Mouse (Mus musculus) midbrain, postnatal 0 days (tissue): Measurements from ENCODE around the gene A730061H03Rik. TPM values are rescaled to one million over a fixed set of nuclear protein-coding genes. Genes with fewer than 3 reads are reported as not detected.
A peak's percentile ranks its signal among the peaks of the same experiment; 100 is the strongest.

Experiments used
- ATAC-seq: fragments of 200-750 bp; cut with Nextera tagmentation; 2 replicates; pipeline ENCODE4 v1.8.0; 2017; ENCODE audit warnings: moderate number of reproducible peaks, mild to moderate bottlenecking, moderate TSS enrichment, moderate library complexity; ENCODE audit not compliant: low FRiP score
- DNase-seq: peaks from one replicate; pipeline ENCODE4 v3.0.0-alpha.2; 2015; ENCODE audit warnings: low spot score
- H3K27ac ChIP-seq: fragments of 300-500 bp; sonication (generic); 2 replicates; pipeline ENCODE4 v1.5.1; 2014; ENCODE audit warnings: low read depth, mild to moderate bottlenecking, low read length, mixed read lengths
- H3K27me3 ChIP-seq: fragments of 300-500 bp; sonication (generic); 2 replicates; pipeline ENCODE4 v1.6.1; 2014; ENCODE audit warnings: low read length, control low read depth, mixed read lengths; ENCODE audit not compliant: insufficient read depth
- H3K36me3 ChIP-seq: fragments of 300-500 bp; sonication (generic); 2 replicates; pipeline ENCODE4 v1.6.1; 2014; ENCODE audit warnings: low read length, control low read depth, mixed read lengths; ENCODE audit not compliant: insufficient read depth
- H3K4me1 ChIP-seq: fragments of 300-500 bp; sonication (generic); 2 replicates; pipeline ENCODE4 v1.6.1; 2014; ENCODE audit warnings: mild to moderate bottlenecking, control low read depth, antibody characterized with exemption, low read length, mixed read lengths; ENCODE audit not compliant: insufficient read depth
- H3K4me2 ChIP-seq: fragments of 300-500 bp; sonication (generic); 2 replicates; pipeline ENCODE4 v1.6.1; 2014; ENCODE audit warnings: low read depth, mild to moderate bottlenecking, low read length, mixed read lengths; ENCODE audit not compliant: poor library complexity, severe bottlenecking
- H3K4me3 ChIP-seq: fragments of 300-500 bp; sonication (generic); 2 replicates; pipeline ENCODE4 v1.5.1; 2014; ENCODE audit warnings: low read depth, mild to moderate bottlenecking, low read length, moderate library complexity
- H3K9ac ChIP-seq: fragments of 300-500 bp; sonication (generic); replicated peaks from 2 replicates; pipeline ENCODE4 v1.6.1; 2014; ENCODE audit warnings: mild to moderate bottlenecking, low read length, moderate library complexity, mixed read lengths; ENCODE audit not compliant: poor library complexity, severe bottlenecking
- H3K9me3 ChIP-seq: fragments of 300-500 bp; sonication (generic); 2 replicates; pipeline ENCODE4 v1.6.1; 2016; ENCODE audit warnings: low read length, control low read depth
- CTCF ChIP-seq: IDR thresholded peaks from 2 replicates; pipeline ENCODE4 v1.5.1; 2016; ENCODE audit warnings: antibody characterized with exemption, mild to moderate bottlenecking
- WGBS: fragments of 180-500 bp; shearing (Covaris S2); extraction: QIAGEN DNeasy Blood & Tissue Kit; methylation state at CpG from one replicate; pipeline ENCODE4 v1.1.7; 2014; 5-methylcytosine and 5-hydroxymethylcytosine counted together
- polyA plus RNA-seq: library from polyadenylated mRNA; unstranded; fragments of >200 nt; fragmentation: Nextera tagmentation; extraction: Ambion mirVana; gene quantifications from 2 replicates; pipeline ENCODE4 v1.2.1, GENCODE M21; 2015
- total RNA-seq: library from RNA; depleted of rRNA; stranded (reverse); fragments of >200 nt; gene quantifications from 2 replicates; pipeline ENCODE4 v1.2.3, GENCODE M21; 2014; rRNA removed

A730061H03Rik gene
- total RNA-seq (5.4 TPM in 1 of 2 replicates, not detected in the other), polyA plus RNA-seq (0.69 TPM in 1 of 2 replicates, not detected in the other)

GRCm38 (mm10) chr14:55560202-55561073 is at the start of gene A730061H03Rik:
Gene A730061H03Rik, minus strand, starts transcription at chr14:55560406.
- Histone ChIP-seq H3K27me3 (no peaks in the 10 kb centered on the region), H3K36me3 (peaks cover 23% of the 10 kb centered on the region), H3K4me3 (peak within 1 kb of the TSS; percentile 49), H3K4me2 (peak within 1 kb of the TSS; percentile 76), H3K9me3 (no peaks in the 10 kb centered on the region), H3K4me1 (peaks cover 7% of the 10 kb centered on the region; the same call in 1 of the 2 replicates), H3K27ac (peak within 1 kb of the TSS; percentile 97), H3K9ac (peak within 1 kb of the TSS; percentile 71)
- peak; percentile 99 for DNase-seq
- peak; percentile 97 for ATAC-seq
- TF ChIP-seq CTCF = no peak
- WGBS = under 1% methylated on average over 51 of the region's 51 CpGs

- H3K4me3 ChIP-seq = no peak overlapping the region
- H3K9me3 ChIP-seq = no peaks in the 10 kb centered on the region
- TF ChIP-seq CTCF = no peak
- no peaks in the 10 kb centered on the region for H3K4me1 ChIP-seq
- H3K27ac ChIP-seq = no peak overlapping the region
- 97% methylated on average over 6 of the region's 6 CpGs for WGBS
- no peak overlapping the region for H3K4me2 ChIP-seq
- ATAC-seq (no peak), DNase-seq (no peak)
- H3K36me3 ChIP-seq = peaks cover 41% of the 10 kb centered on the region
- no peak overlapping the region for H3K9ac ChIP-seq
- no peaks in the 10 kb centered on the region for H3K27me3 ChIP-seq
These were observed 48.1 kb upstream of the A730061H03Rik start for GRCm38 (mm10) chr14:55608339-55608738.

GRCm38 (mm10) chr14:55605743-55606459 is 45.7 kb upstream of the A730061H03Rik start:
- WGBS = 95% methylated on average over 16 of the region's 16 CpGs
- TF ChIP-seq CTCF = no peak
- Histone ChIP-seq H3K4me1 (no peaks in the 10 kb centered on the region), H3K27ac (no peak overlapping the region), H3K9me3 (no peaks in the 10 kb centered on the region), H3K27me3 (no peaks in the 10 kb centered on the region), H3K4me2 (no peak overlapping the region), H3K9ac (no peak overlapping the region), H3K36me3 (peaks cover 64% of the 10 kb centered on the region), H3K4me3 (no peak overlapping the region)
- ATAC-seq = no peak
- no peak for DNase-seq

- no peaks in the 10 kb centered on the region for H3K9me3 ChIP-seq
- H3K4me1 ChIP-seq = no peaks in the 10 kb centered on the region
- no peak overlapping the region for H3K4me3 ChIP-seq
- H3K9ac ChIP-seq = no peak overlapping the region
- no peak for ATAC-seq
- no peak overlapping the region for H3K4me2 ChIP-seq
- TF ChIP-seq CTCF = no peak
- H3K36me3 ChIP-seq = peaks cover 71% of the 10 kb centered on the region
- WGBS = 86% methylated on average over 11 of the region's 11 CpGs
- no peak for DNase-seq
- H3K27me3 ChIP-seq = no peaks in the 10 kb centered on the region
- H3K27ac ChIP-seq = peak overlapping the region; percentile 68; the same call in 1 of the 2 replicates
These were observed 44.6 kb upstream of the A730061H03Rik start for GRCm38 (mm10) chr14:55604823-55605222.

- Histone ChIP-seq H3K9me3 (no peaks in the 10 kb centered on the region), H3K4me1 (no peaks in the 10 kb centered on the region), H3K36me3 (peaks cover 73% of the 10 kb centered on the region), H3K9ac (peak overlapping the region; percentile 51; the same call in 1 of the 2 replicates), H3K27me3 (no peaks in the 10 kb centered on the region), H3K27ac (peak overlapping the region; percentile 68), H3K4me3 (peak overlapping the region; percentile 29), H3K4me2 (peak overlapping the region; percentile 52)
- WGBS = 18% methylated on average over 19 of the region's 19 CpGs
- TF ChIP-seq CTCF = peak; percentile 95
- ATAC-seq = peak; percentile 90
- peak; percentile 91 for DNase-seq
These were observed 43.7 kb upstream of the A730061H03Rik start for GRCm38 (mm10) chr14:55603633-55604576.
